Mouse (Mus musculus): ENCODE measurements around the gene Tnxb.

Tnxb gene

DNA sequence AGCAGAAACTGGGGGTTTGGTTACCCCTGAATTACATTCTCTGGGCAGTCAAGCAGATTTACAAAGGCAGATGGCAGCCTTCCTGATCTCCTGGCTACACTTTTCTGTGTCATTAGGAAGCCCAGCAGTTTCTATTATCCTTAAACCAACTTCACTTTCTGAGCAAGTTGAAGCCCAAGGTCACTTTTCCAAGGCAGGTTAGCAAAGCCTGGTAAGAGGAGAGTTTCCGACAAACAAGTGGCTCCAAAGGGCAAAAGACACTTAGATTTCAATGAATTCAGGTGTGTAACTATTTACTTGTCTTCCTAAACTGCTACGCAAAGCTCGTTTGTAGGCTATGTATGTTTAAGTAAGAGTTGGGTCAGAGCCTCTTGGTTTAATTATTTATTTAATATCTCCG is 27.0 kb upstream of the Tnxb start:
- intact Hi-C loops (cut with DNase I), result no loop called here

- intact Hi-C loops (cut with DNase I), result no loop called here
Observed at GRCm38 (mm10) chr17:34643944-34644343, 26.4 kb upstream of the Tnxb start.

DNA sequence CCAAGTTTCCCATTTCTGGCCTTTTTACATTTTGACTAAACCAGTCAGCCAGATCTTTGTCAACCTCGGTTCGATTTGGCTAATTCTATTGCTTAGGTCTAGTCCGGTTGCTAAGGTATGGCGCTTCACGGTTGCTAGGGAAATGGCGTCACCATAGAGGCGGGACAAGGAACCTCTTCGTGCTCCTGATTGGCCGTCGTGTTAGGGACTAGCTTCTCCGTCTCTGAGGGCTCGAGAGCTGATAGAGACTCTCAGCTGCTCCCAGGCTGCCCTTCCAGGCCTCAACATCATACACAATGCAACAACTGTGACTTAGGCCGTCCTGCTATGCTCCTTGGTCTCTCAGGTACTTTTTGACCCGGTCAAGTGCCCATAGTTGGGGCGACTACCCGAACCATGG is 25.7 kb upstream of the Tnxb start, which contains the start of gene Fkbpl:
Gene Fkbpl (plus strand): TSS at position 157 of the 400 bp plus-strand sequence.
- intact Hi-C loops (cut with DNase I), result no loop called here

DNA sequence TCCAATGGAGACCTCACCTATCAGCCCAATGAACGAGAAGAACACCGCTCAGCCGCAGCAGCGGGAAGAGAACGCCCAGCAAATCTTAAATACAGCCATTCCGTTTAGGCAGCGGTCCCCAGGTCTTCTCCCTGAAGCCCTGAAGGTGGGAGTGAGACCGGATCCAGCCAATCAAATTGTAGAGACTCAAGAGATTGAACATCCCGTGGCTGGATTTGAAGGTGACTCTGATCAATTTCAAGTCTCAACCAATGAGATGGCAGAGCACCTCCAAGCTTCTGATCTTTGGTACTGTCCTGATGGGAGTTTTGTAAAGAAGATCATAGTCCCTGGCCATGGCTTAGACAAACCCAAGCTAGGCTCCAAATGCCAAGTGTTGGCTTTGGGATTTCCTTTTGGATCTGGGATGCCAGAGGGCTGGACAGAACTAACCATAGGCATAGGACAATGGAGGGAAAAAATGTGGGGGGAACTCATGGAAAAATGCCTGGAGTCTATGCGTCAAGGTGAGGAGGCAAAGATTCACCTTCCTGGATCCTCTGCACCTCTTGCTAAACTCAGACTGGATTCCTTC is 25.0 kb upstream of the Tnxb start:
- intact Hi-C loops (cut with DNase I), result no loop called here

GRCm38 (mm10) chr17:34645831-34646511 is 24.4 kb upstream of the Tnxb start:
- intact Hi-C loops (cut with DNase I), result no loop called here

GRCm38 (mm10) chr17:34646906-34647787 is 23.2 kb upstream of the Tnxb start, which contains the start of gene Atf6b:
Gene Atf6b (plus strand): TSS chr17:34647146.
- intact Hi-C loops (cut with DNase I), result no loop called here

GRCm38 (mm10) chr17:34648141-34648890 is 22.0 kb upstream of the Tnxb start:
- intact Hi-C loops (cut with DNase I), result no loop called here

- intact Hi-C loops (cut with DNase I), result loop anchor here (1.0 kb wide), 1 partner anchor 29 kb away; no protein-coding TSS in a partner anchor
Observed at GRCm38 (mm10) chr17:34649106-34649864, 21.1 kb upstream of the Tnxb start.

GRCm38 (mm10) chr17:34650781-34651180 is 19.6 kb upstream of the Tnxb start:
- intact Hi-C loops (cut with DNase I), result loop anchor here (5.0 kb wide), 1 partner anchor 33 kb away; the partner anchor contains the start of gene Egfl8

- intact Hi-C loops (cut with DNase I), result loop anchor here (2.0 to 5.0 kb wide), 2 partner anchors 34 to 61 kb away; partner anchors contain the start of gene Egfl8
Observed at GRCm38 (mm10) chr17:34651507-34652221, 18.7 kb upstream of the Tnxb start.

DNA sequence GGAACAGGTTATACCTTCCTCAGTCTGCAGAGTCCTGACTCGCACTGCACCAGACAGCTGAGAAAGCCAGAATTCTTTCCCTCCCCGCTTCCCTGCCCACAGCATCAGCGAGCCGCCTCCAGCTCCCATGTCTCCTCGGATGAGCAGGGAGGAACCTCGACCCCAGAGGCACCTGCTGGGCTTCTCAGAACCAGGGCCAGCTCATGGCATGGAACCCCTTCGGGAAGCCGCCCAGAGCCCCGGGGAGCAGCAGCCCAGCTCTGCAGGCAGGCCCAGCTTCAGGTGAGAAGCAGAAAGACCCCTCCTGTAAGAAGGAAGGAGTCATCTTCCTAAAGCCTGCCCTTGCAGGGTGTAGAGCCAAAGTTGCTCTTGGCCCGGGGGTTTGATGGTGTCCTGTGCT is 17.8 kb upstream of the Tnxb start:
- intact Hi-C loops (cut with DNase I), result loop anchor here (2.0 to 5.0 kb wide), 2 partner anchors 35 to 60 kb away; partner anchors contain the start of gene Egfl8

- intact Hi-C loops (cut with DNase I), result loop anchor here (2.0 to 5.0 kb wide), 2 partner anchors 36 to 60 kb away; partner anchors contain the start of gene Egfl8
Observed at GRCm38 (mm10) chr17:34652985-34653384, 17.4 kb upstream of the Tnxb start.

GRCm38 (mm10) chr17:34653746-34654285 is 16.5 kb upstream of the Tnxb start:
- intact Hi-C loops (cut with DNase I), result loop anchor here (2.0 to 5.0 kb wide), 2 partner anchors 37 to 59 kb away; partner anchors contain the start of gene Egfl8

DNA sequence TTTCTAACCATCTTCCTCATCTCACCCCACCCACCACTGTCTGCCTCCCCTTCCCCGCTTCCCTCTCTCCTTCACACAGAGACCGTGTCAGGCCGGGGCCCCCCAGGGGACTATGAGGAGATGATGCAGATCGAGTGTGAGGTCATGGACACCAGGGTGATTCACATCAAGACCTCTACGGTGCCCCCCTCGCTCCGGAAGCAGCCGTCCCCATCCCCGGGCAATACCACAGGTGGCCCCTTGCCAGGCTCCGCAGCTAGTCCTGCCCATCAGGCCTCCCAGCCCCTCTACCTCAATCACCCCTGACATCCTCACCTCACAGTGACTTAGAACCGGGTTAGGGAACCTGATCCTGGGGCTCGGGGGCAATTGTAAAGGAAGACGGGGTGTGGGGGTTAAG is 15.9 kb upstream of the Tnxb start:
- intact Hi-C loops (cut with DNase I), result loop anchor here (5.0 kb wide), 1 partner anchor 37 kb away; the partner anchor contains the start of gene Egfl8

DNA sequence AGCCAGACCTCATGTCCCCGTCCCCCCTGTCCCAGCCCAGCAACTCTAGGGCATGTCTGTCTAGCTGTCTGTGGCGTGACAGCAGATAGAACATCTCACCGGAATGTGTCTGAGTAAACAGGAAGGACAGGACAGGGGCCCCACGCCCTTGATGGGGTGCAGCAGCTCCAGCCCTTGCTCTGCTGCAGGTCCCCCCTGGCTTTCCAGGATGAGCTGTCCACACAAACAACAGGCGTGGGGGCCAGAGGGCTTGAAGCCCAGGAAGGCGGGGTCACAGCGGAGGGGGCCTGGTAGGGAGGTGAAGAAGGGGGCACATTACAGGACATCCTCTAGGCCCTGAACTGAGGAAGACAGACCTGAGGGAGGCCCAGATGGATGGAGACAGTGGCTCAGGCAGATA is 15.2 kb upstream of the Tnxb start:
- intact Hi-C loops (cut with DNase I), result no loop called here

DNA sequence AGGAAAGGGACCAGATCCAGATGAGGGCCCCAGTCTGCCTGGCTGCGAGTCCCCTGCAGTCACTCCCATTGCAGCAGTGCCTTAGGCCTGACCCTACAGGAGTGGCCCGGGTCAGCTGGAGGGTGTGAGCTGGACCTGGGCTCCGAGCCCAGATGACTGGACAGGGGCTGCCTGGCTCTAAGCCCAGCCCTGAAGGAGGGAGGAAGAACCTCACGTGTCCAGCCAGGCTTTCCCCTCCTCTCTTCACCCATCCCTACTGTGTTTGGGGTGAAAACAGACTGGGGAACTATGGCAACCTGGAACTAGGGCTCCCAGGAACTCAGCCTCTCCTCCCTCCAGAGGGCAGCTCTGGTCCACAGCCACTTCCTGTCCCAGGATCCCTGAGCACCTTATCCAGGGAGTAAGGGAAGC is 14.7 kb upstream of the Tnxb start:
- intact Hi-C loops (cut with DNase I), result no loop called here

DNA sequence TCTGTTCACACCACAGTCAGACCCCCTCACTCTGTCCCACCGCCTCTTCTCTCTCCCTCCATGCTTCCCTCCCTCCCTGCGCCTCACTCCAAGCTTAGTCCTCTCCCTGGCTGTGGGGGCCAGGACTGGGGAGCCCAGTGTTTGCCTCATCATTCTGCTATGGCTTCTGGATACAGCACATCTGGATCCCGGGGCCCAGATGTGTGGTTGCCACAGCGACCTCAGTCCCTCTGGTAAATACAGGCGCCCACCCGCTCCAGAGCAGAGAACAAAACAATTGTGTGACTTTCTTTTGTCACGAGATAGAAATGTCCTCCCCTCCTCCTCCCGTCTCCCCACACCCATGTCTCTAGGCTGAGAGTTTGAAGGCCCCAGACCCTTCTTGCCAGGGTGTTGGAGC is 13.7 kb upstream of the Tnxb start:
- intact Hi-C loops (cut with DNase I), result no loop called here

GRCm38 (mm10) chr17:34657271-34657670 is 13.1 kb upstream of the Tnxb start:
- intact Hi-C loops (cut with DNase I), result no loop called here

DNA sequence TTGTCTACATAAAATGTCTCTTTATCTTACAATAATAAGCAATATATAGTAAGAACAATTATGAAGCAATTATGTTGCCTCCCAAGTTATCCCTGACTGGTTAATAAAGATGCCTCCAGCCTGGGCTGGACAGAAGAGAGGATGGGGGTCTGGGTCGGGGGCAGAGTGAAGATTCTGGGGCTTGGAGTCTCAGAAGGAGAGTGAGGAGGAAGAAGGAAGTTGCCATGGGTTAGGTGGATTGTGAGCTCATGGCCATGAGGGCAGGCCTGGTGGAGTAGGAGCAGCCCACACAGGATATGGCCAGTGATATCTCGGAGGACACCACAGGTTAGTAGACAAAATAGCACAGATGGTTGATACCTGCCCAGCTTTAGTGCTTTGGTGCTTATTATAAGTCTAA is 12.2 kb upstream of the Tnxb start:
- intact Hi-C loops (cut with DNase I), result no loop called here
